Mouse (Mus musculus) leukemia stem cell, adult 10-12 weeks (primary cell): Measurements from ENCODE around the gene Tlr8. TPM values are rescaled to one million over a fixed set of nuclear protein-coding genes. Genes with fewer than 3 reads are reported as not detected.

ENCODE experiments used
- polyA plus RNA-seq: library from polyadenylated mRNA; stranded (reverse); fragments of >175 nt; gene quantifications from 2 replicates; pipeline ENCODE4 v1.2.3, GENCODE M21; 2012; ENCODE audit warnings: low replicate concordance

Tlr8 gene
- 1.6 TPM in 1 of 2 replicates, not detected in the other for polyA plus RNA-seq

GRCm38 (mm10) chrX:167264086-167264485 is at the start of gene Tlr8:
Gene Tlr8, minus strand, starts transcription at chrX:167264329.

GRCm38 (mm10) chrX:167208978-167209754 is 55.0 kb downstream of the Tlr8 start, which contains the start of gene Tmsb4x:
Gene Tmsb4x, minus strand, starts transcription at chrX:167209315.

Other genes with a start within 250 kb of the Tlr8 start
- 16.1 and 18.9 TPM in 2 replicates for gene Tmsb4x, start 55.0 kb downstream of the Tlr8 start, polyA plus RNA-seq
- 1.0 and 2.3 TPM in 2 replicates for gene Tlr7, start 66.2 kb upstream of the Tlr8 start, polyA plus RNA-seq
- gene Prps2, start 118.4 kb upstream of the Tlr8 start, polyA plus RNA-seq = 1.4 and 18.2 TPM in 2 replicates